14 mouse cellular contexts compared by ENCODE assay signal in the genomic region with DNA sequence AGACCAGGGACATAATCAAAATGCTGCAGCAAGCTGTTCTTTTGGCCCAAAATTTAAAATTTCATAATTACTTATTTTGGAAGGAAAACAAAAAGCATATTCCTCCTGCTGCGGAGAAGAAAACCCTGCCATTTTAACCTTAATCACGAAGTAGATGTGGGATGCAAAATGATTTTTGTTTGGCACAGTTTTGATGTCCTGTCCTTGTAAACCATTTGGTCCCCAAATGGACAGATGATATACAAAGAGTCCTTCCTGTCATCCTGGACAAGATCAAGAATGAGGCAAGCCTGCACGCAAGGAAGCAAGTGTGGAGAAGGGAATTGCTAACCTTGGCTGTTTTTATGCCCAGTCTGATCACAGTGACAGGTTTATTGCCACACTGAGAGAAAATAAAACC.
"Had no signal": no experiment of that assay in that cellular context is flagged by ENCODE, and none has a peak within 500 bp of the region (broad histone marks: within the 10 kb centered on the region; RNA-seq: fewer than 3 reads in every experiment).

No protein-coding gene starts in this region.

- H3K4me3 ChIP-seq: layer of hippocampus, adult 2 months; limb, embryonic 13.5 days; midbrain, embryonic 12.5 days had no signal

- H3K27me3 ChIP-seq: limb, embryonic 13.5 days; midbrain, embryonic 12.5 days had no signal

- H3K36me3 ChIP-seq: limb, embryonic 13.5 days; midbrain, embryonic 12.5 days had no signal

- H3K9me3 ChIP-seq: limb, embryonic 13.5 days; midbrain, embryonic 12.5 days had no signal

- DNase-seq: kidney, adult 9 months; kidney, postnatal 10 days; kidney, postnatal 4 days; left cerebral cortex, postnatal 4 days; lung, adult 18-20 months; retina, postnatal 1 day; right cerebral cortex, postnatal 4 days; spleen, adult 18-20 months; thymus, adult 18-20 months; thymus, postnatal 14 days had no signal

- H3K9ac ChIP-seq: limb, embryonic 13.5 days; liver, embryonic 14.5 days; midbrain, embryonic 12.5 days had no signal

- H3K27ac ChIP-seq: layer of hippocampus, adult 2 months; limb, embryonic 13.5 days; liver, embryonic 14.5 days; midbrain, embryonic 12.5 days had no signal

- H3K4me2 ChIP-seq: limb, embryonic 13.5 days; midbrain, embryonic 12.5 days had no signal
